Mouse (Mus musculus) adrenal gland, postnatal 14 days (tissue): Measurements from ENCODE around the gene Asphd2. TPM values are rescaled to one million over a fixed set of nuclear protein-coding genes. Genes with fewer than 3 reads are reported as not detected.

Source experiments
- DNase-seq: peaks from one replicate; pipeline ENCODE4 v3.0.0; 2021; ENCODE audit warnings: mixed read lengths
- total RNA-seq: library from RNA; stranded (reverse); gene quantifications from 2 replicates; pipeline ENCODE4 v1.2.3, GENCODE M21; 2021

Gene Asphd2
- total RNA-seq, 1 experiment from 2014 or later: 1.3 TPM

GRCm38 (mm10) chr5:112391002-112391401, 3.7 kb downstream of the Asphd2 start:
- DNase-seq: no peak

- no peak for DNase-seq
Measured at GRCm38 (mm10) chr5:112389352-112389751, 5.3 kb downstream of the Asphd2 start.

GRCm38 (mm10) chr5:112385973-112386372, 8.7 kb downstream of the Asphd2 start:
- DNase-seq: no peak

GRCm38 (mm10) chr5:112384805-112385472, 9.7 kb downstream of the Asphd2 start:
- no peak for DNase-seq

- peak; percentile 85 for DNase-seq
Measured at GRCm38 (mm10) chr5:112382641-112383330, 11.9 kb downstream of the Asphd2 start.

GRCm38 (mm10) chr5:112382042-112382441, 12.6 kb downstream of the Asphd2 start:
- DNase-seq: no peak

GRCm38 (mm10) chr5:112381154-112381553, 13.5 kb downstream of the Asphd2 start:
- DNase-seq: peak; percentile 67

GRCm38 (mm10) chr5:112378716-112379115, 15.9 kb downstream of the Asphd2 start:
- peak; percentile 84 for DNase-seq

GRCm38 (mm10) chr5:112377380-112377779, 17.3 kb downstream of the Asphd2 start:
- no peak for DNase-seq

- DNase-seq: no peak
Measured at GRCm38 (mm10) chr5:112376111-112376510, 18.6 kb downstream of the Asphd2 start.

- DNase-seq: no peak
Measured at GRCm38 (mm10) chr5:112371933-112372332, 22.7 kb downstream of the Asphd2 start.

- no peak for DNase-seq
Measured at GRCm38 (mm10) chr5:112370236-112370813, 24.3 kb downstream of the Asphd2 start.

- no peak for DNase-seq
Measured at GRCm38 (mm10) chr5:112369326-112369725, 25.3 kb downstream of the Asphd2 start.

GRCm38 (mm10) chr5:112368666-112369065, 26.0 kb downstream of the Asphd2 start:
- DNase-seq: no peak

GRCm38 (mm10) chr5:112367929-112368328, 26.7 kb downstream of the Asphd2 start:
- DNase-seq: no peak

GRCm38 (mm10) chr5:112367338-112367737, 27.3 kb downstream of the Asphd2 start:
- no peak for DNase-seq

GRCm38 (mm10) chr5:112366879-112367278, 27.8 kb downstream of the Asphd2 start:
- no peak for DNase-seq

GRCm38 (mm10) chr5:112364184-112364797, 30.4 kb downstream of the Asphd2 start:
- no peak for DNase-seq

GRCm38 (mm10) chr5:112360077-112360476, 34.6 kb downstream of the Asphd2 start:
- no peak for DNase-seq

GRCm38 (mm10) chr5:112359520-112359919, 35.1 kb downstream of the Asphd2 start:
- no peak for DNase-seq

GRCm38 (mm10) chr5:112356322-112356721, 38.3 kb downstream of the Asphd2 start:
- DNase-seq: no peak

- DNase-seq: peak; percentile 35
Measured at GRCm38 (mm10) chr5:112355910-112356309, 38.8 kb downstream of the Asphd2 start, which contains the start of gene Gm6583. Gene Gm6583 (minus strand): TSS chr5:112356033.

GRCm38 (mm10) chr5:112355493-112355892, 39.2 kb downstream of the Asphd2 start:
- no peak for DNase-seq
